Mouse (Mus musculus) adipocyte (in vitro differentiated cells): ENCODE data around the gene Sema3a.

Experiments
- DNase-seq: peaks from one replicate; pipeline ENCODE4 v3.0.0-alpha.2; 2016; ENCODE audit warnings: low spot score

The Sema3a gene

DNA sequence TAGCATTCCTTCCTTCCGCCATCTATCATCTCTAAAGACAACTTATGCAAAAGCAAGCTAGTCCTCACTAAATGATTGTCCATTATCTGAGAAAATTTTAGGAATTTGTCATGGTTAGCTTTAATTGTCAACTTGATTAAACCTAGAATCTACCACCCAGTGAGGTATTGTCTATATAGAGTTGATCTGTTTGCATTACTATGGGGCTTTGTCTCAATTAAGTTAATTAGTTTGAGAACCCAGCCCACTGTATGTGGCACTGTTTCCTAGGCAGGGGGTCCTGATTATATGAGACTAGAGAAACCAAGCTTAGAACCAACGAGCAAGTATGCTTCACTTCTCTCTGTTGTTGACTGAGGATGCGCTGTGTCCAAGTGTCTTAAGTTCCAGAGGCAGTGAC, 194.9 kb downstream of the Sema3a start:
- no peak for DNase-seq

DNA sequence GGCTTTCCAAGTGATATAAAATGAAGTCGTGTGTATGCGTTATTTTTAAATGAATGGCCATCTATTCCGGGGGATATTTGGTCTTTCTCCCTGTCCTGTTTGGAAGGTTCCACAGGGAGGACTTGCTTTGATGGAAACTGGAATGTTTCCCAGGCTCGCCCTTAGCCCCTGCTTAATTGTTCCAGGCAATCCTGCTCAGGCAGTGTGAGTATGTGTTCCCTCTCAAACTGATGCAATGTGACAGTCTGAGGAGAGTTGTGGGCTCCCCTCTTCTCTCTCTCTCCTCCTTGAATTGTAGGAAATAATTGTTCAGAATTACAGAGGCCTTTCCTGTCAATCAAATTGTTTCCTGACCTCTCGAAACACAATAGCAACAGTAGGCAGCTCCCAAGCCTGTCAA, 202.1 kb downstream of the Sema3a start:
- no peak for DNase-seq

DNA sequence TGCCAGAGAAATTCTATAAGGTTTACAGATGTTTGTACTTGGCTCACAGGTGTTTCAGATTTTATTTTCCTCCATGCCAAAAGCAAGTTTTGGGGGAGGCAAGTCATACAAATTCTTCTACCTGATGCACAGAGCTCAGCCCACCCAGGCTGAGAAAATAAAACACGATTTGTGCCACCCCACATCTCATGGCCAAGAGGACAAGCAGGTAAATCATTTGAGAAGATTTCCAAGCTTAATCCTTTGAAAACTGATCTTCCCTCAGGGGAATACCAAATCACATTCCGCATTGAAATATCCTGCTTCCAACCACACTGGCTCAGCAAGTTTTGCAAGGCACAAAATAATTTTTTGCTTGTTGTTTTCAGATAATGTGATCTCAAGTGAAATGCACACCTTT, 206.2 kb downstream of the Sema3a start:
- DNase-seq, result no peak

DNA sequence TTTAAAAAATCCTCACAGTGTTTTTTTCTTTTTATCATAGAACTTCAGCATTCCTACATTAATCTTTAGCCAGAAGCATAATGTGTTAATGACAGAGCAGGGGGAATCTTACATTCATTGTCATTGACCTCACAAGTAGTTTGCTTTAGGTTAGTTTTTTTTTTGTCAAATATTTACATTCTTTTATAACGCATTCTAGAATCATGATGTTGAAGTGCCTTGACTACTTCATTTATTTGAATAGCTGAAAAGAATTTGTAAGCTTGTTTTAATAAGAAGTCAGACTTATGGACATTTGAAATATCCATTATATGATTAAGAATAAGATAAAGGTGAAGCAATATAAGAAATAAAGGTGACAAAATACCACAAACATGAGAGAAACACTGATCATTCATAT, 212.5 kb downstream of the Sema3a start:
- DNase-seq, result no peak

DNA sequence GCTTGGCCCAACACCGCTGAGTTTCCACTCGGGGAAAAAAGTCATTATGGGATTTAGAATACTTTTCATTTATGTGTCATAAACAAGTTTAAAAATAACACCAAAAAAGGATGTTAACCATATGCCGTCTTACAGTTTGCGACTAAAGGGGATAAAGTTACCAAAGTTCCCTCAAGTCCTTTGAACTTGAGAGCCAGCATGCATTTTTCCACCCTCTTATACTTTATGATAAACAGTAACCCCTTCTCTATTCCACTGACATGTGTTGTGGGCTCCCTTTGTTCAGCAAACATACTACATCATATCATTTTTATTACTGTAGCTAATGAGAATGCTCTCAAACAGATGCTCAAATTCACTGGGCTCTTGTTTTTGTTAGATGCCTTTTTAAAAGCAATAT, 221.9 kb downstream of the Sema3a start:
- DNase-seq, result no peak

DNA sequence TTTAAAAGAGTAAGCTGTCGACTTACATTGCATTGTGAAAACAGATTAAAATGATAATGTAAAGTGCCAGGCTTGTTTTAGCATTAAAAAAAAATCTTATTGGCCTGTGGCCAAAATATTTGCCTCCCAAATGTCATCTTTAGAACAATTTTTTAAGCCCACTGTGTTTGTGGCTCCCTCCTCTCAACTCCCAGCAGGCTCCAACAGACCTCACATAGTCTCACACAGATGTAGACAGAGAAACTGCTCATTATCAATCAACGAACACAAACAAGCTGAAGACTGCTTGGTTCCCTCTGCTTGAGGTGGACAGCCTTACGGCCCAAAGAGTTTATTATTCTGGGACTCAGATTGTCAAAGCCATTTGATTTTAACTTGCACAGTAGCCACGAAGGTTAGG, 226.4 kb downstream of the Sema3a start:
- no peak for DNase-seq

DNA sequence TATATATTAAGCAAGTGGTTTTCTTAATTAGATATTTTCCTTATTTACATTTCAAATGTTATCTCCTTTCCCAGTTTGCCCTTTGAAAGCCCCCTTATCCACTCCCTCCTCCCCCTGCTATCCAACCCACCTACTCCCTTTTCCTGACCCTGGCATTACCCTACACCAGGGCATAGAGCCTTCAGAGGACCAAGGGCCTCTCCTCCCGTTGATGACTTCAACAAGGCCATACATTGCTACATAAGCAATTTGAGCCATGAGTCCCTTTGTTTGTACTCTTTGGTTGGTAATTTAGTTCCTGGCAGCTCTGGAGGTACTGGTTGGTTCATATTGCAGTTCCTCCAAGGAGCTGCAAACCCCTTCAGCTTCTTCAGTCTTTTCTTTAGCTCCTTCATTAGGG, 227.8 kb downstream of the Sema3a start:
- no peak for DNase-seq

DNA sequence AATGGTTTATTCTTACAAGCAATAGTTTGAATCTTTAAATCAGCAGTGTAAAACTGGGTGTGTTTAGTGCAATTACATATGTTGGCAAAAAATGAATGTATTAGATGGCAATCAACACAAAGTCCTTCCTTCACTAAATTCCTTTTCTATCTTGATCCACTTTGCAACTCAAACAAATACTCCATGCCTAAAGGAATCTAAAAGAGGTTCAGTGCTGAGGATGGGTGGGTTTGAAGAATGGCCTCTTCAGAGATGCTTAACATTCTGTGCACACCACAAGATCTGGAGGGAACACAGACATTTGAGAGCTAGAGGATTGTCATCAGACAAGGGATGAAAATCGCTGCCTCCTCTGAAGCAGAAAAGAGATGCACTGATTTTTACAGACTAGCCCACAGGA, 228.3 kb downstream of the Sema3a start:
- no peak for DNase-seq

DNA sequence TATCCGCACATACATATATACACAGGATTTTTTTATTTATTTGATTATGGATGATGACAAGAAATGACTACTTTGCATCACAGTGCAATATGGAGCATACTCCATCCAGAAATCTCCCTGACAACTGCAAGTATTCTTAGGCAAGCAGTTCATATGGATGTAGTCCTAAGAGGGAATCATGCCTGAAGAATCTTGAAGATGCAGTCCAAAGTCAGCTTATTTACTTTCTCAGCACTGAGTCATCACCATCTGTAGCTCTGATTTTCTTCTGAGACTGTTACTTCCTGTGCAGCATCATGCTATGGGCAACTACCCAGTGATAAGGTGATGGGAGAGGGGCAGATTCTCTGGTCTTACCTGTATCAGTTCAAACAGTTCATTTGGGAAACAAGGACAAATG, 229.7 kb downstream of the Sema3a start:
- no peak for DNase-seq

DNA sequence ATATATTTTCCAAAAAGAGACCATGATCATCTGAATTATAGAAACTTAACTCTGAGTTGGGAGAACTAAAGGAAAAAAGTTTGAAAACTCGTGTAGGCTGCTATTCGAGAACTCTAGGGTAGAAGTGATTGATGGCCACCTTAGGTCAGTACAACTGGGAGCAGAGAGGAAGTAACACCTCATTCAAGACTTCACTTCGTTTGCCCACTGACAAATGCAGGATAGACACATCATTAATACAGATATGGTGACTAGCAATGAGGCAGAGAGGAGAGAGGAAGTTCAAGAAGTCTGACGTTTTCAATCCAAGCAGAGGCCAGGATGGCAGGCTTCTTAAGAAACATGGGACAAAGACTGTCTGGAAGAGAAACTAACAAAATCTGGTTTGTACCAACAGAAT, 233.6 kb downstream of the Sema3a start:
- no peak for DNase-seq

DNA sequence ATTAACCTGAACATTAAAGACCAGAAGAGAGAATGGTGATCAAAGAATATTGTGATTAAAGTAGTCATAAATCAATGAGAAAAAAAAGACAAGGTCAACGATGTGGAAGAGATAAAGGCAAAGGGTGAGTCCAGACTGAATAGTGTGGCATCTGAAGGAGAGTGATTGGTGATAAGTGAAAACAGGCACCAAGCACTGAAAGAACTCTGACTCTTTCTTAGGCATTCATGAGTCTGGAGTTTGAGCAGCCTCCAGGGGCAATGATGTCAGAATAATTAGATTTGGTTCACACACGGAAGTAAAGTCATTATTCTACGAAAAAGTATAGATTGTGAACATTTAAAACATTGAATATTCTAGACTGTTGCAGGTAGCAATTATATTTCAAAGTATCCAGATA, 235.5 kb downstream of the Sema3a start:
- no peak for DNase-seq

DNA sequence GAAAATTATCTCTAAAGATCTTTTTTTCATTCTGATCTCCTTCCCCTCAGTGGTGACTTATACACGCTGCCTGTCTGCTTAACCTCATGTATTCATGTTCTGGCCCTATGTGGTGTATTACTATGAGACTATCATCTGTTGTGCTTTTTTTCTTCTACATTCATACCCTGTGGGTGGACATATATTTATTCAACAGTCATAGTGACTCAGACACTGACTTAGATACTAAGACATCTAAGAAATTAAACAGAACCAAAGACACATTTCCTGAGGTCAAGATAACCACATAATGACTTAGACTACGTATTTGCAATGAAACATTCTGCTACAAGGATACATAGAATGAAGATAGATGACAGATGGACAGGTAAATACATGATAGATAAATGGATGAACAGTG, 239.9 kb downstream of the Sema3a start:
- DNase-seq, result no peak

DNA sequence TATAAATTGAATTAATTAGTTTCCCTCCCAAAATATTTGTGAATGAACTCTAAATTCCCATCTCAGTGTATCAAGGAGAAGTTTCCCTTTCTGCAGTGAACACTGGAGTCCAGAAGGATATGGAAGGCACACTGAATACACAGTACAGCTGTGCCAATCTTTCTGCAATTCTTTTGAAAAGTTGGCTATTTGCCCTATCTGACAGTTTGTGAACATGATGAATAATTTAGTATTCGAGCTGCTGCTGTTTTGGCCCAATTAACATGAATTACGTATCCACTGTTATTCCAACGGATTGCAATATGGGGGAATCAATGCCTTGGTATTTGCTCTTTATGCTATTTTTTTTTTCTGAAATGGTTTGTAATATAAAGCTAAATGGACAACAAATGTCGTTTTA, 254.0 kb downstream of the Sema3a start:
- DNase-seq, result peak; percentile 54

DNA sequence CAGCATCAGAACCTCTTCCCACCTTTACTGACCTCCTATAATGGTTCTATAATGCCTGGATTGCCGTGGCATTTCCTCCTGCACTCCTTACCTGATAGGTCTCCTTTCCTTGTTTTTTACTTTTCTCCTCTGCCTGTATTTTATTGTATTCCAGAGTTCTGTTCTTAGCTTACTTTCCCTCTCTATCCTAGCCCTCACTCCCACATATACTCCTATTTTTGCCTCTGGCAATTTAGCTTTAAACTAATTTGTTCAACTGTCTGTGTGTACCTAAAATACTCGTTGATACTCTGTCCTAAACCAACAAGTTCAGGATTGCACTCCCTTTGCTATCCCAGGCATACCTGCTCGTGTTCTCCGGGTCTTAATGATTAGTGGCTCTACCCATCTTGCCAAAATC, 258.8 kb downstream of the Sema3a start:
- DNase-seq, result no peak

DNA sequence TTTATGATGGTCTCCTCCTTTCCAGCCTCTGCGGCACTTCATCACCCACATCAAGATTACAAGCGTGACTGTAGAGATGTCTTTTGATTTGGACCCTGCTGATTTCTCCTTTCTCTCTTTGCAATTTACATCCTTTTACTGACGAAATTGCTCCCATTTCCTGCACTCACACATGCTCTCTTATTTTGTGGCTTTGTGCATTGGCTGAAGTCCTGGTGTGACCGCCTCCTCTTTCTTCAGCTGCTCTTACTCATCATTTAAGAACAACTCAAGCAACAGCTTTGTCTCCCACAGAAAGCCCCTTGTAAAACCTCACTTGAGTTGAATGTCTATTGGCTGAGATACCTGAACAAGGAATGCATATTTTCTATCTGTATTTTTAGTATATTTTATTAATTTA, 259.5 kb downstream of the Sema3a start:
- no peak for DNase-seq

DNA sequence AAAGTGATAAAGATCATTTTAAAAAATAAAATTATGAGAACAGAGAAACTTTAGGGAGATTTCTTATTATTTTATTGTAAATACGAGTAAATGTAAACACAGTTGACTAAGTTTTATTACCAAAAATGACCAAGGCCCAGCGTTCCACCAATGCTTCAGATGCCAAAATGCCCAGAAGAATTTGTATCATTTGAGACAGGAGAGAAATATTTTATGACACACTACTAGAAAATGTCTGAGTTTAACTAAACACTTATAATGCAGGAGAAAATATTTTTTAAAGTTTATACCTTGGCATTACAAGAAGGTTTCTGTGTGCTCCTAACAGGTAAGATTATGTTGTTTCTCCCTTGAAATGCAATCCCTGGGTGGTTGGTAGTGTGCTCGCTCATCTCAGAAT, 261.4 kb downstream of the Sema3a start:
- DNase-seq, result no peak

DNA sequence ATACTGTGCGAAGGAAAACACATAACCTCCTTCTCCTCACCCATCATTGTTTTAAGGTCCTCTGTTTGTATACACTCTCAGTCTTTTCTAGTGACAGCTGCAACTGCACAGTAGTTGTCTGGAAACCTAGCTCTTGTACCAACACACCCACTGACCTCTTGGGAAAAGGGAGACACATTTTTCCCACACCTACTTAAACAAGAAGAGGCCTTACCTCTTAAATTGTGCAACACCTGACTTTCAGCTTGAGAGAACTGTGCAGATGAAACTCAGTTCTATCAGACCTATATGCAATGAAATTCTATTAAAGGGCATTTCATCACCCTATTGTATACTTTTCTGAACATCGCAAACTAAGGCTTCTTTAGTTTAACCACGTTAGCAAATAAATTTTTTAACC, 262.5 kb downstream of the Sema3a start:
- DNase-seq, result no peak

DNA sequence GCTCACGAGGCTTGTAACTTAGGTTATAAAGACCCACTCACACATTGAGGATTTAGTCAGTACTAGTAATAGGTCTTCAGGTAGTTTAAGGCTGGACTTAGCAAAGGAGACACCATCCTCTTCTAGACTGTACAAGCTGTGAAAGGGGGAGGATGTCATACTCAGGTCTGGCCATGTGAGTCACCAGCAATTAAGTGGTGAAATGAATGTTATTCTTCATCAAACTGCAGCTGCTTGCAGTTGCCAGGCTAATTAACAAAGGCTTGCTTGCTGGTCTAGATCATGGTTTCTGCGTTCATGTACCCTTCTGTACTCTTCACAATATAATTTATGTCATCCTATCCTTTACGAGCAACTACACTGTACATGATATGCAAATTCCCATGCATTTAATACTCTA, 264.8 kb downstream of the Sema3a start:
- DNase-seq, result no peak

DNA sequence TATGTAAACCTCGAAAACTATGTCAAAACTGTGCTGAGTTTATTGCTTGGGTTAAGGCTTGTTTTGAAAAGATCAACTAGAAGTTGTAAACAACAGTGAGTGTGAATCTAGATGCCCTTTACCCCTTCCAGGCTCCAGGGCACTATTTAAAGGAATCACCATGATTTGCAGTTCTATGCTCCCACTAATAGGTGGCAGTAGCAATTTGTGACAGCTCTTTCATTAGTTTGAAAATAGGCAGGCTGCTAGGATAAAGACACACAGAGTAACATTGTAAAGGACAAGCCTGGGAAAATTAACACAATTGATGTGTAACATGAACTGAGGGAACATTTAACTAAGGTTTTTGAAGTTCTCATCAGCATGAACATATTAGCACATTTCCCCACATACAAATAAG, 280.2 kb downstream of the Sema3a start:
- DNase-seq, result peak; percentile 79

DNA sequence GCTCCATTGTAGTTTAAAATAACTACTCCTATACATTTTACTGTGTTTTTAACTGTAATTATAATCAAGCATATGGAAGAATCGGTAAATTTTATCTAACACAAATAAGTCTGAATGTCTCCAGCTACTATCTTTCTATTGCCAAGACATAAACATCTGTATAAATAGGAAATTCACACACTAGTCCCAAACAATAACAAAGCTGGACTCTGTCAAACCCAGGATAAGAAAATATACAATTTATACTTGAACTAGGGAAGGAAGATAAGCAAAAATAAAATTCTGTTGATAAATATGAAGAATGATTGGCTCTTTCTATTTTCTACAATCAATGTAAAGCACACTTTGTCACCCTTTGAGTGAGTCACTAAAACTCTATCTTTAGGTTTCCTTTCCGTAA, 280.9 kb downstream of the Sema3a start:
- no peak for DNase-seq

DNA sequence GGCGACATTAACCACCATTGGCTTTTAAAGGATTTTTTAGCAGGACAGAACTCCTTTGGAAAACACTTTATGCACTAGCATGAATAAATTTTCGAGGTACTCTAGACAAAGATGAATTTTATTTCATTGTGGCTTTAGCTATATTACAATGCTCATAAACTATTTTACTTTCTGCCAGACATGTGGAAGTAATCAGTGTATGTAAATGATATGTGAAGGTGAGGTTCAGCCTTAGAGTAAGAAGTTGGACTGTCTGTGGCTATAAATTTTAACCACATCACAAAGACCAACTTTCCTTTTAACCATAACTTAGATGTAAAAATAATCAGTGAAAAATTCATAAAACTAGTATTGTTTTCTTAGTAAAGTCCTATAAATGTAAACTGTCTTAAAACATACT, 286.7 kb downstream of the Sema3a start:
- DNase-seq, result no peak

DNA sequence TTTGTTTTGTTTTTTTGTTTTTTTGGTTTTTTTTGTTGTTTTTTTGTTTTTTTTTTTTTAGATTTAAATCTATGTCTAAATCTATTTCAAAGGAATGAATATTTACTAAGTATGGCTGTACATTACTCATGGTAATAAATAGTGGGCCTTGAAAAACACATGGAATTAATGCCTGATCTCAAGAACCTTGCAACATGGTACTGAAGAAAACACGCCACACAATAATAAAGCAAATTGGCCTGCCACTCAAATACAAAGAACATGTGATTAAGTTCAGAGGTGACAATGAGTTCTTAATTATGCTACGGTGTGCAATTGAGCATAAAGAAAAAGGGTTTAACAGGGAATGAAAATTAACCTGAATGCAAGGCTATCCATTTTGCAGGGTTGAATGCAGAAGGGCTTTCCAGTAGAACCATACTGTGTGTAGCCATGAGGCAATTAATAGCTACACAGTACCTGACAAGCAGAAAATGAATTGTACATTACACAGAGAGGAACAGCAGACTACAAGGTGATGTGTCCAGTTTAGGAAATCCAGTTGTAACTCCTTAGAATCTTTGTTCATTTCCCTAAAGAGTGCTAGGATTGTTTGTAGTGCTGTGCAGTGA, 288.8 kb downstream of the Sema3a start:
- DNase-seq, result no peak

DNA sequence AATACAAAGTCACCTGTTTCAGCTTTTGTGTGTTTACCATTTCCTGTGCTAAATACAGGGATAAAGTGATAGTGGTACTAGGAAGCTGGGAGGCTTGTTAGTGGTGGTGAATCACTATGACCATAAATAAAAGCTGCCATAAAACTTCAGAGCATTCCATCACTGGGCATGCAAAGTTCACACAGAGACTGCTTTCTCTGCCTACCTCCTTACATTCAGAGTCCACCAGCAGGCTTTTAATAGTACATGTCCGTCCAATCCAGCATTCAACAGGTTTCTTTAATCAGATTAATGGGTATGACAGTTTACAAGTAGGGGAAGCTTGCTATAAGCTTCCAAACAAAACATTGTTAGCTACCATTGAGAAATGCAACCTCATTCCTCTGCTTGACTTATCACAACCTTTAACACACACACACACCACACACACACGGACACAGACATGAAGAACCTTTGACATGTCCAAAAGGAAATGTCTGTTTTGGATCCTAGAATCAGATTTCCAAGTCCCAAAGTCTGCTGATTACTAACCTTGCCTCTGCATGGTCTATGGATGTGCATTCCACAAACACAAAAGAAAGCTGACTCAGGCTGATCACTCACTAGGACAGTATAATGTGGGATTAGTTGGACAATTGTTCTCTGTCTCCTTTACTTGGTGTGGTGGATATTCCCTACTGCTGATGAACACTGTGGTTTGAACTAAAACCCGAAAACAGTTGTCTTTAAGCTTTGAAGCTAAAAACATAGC, 291.9 kb downstream of the Sema3a start:
- DNase-seq, result peak; percentile 21

DNA sequence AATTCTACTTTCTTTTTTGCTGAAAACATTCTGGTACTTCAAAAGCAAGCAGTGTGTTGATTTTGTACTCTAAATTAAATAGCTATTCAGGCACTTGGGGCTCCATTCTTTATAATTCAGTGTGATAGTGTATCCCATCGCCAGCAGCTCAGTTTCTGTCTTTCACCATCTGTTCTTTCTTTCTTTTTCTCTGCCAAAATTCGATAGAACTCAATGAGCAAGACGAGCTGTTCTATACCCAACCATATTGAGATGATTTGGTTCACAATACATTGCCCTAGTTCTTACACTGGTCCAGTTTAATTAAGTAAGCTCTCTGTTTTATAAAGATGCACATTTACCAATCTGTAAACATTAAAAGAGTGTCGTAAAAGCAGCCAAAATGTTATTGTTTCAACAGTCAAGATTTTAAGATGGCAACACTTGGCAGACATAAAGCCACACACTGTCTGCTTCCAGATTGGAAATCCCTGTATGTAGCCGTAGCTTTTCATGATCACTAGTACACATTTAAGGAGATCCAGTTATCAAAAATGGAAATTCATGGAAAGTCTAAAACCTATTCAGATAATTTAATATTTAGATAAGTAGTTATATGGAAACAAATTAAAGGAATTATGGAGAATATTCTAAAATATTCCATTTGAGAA, 296.2 kb downstream of the Sema3a start:
- DNase-seq, result no peak
